In genomic region chr7:142071212-142071578, GRCm38 (mm10) we compare ENCODE assay signal across 9 mouse cellular contexts. TPM values are rescaled to one million over a fixed set of nuclear protein-coding genes. Genes with fewer than 3 reads are reported as not detected.
DNase-seq lines count a peak whose midpoint lies in the region; ATAC-seq and TF ChIP-seq lines count a peak whose summit lies in the region.
"Had no signal": no experiment of that assay in that cellular context is flagged by ENCODE, and none has a peak within 500 bp of the region (broad histone marks: within the 10 kb centered on the region; RNA-seq: fewer than 3 reads in every experiment).

No protein-coding gene starts in this region.

- no peak for TF ChIP-seq CTCF in ES-Bruce4 (IDR thresholded peaks at IDR 0.05; ENCODE audit: low read depth, low read length)

- no peak; the same call in 1 of the 2 replicates for ATAC-seq in heart, embryonic 13.5 days (ENCODE audit: extremely low read depth, insufficient number of reproducible peaks, low FRiP score, low TSS enrichment)
- peak; percentile 40; the same call in 1 of the 2 replicates for ATAC-seq in forebrain, embryonic 16.5 days
- peak; percentile 47 for ATAC-seq in megakaryocyte progenitor cell, adult 5-6 weeks (replicated peaks; ENCODE audit: poor library complexity)

- 0 out of 2 replicates have a peak overlapping the region, but pooled peaks have one; percentile 19 for H3K9ac ChIP-seq in heart, embryonic 13.5 days
- no peak overlapping the region for H3K9ac ChIP-seq in ES-Bruce4 (ENCODE audit: low read depth, poor library complexity, severe bottlenecking)
- 0 out of 2 replicates have a peak overlapping the region, but pooled peaks have one; percentile 18 for H3K9ac ChIP-seq in forebrain, embryonic 16.5 days (replicated peaks; ENCODE audit: low read depth, low read length)

- TF ChIP-seq EP300 in ES-Bruce4 (IDR thresholded peaks at IDR 0.05; ENCODE audit: insufficient read depth, low read depth, low read length): no peak

- 11% methylated on average over 9 of the region's 10 CpGs for WGBS in heart, embryonic 13.5 days
- WGBS in forebrain, embryonic 16.5 days: 4% methylated on average over 8 of the region's 10 CpGs

- DNase-seq in heart, adult 11 months: no peak
- no peak for DNase-seq in adrenal gland, postnatal 4 days (ENCODE audit: low spot score in 2 of 2)
- DNase-seq in adrenal gland, postnatal 36 days: no peak
- DNase-seq in frontal cortex, adult 2 months (ENCODE audit: extremely low spot score in 1 of 2, low spot score in 1 of 2): no peak

- peak overlapping the region; percentile 64 for H3K4me2 ChIP-seq in heart, embryonic 13.5 days
- H3K4me2 ChIP-seq in forebrain, embryonic 16.5 days (ENCODE audit: low read length): peak overlapping the region; percentile 43

- H3K27ac ChIP-seq in heart, embryonic 13.5 days (replicated peaks): no peak overlapping the region
- H3K27ac ChIP-seq in ES-Bruce4 (ENCODE audit: insufficient read depth, low read length): no peak overlapping the region
- no peak overlapping the region for H3K27ac ChIP-seq in forebrain, embryonic 16.5 days (ENCODE audit: low read length)

- peak overlapping the region; percentile 34 for H3K4me3 ChIP-seq in heart, embryonic 13.5 days
- H3K4me3 ChIP-seq in ES-Bruce4 (ENCODE audit: low read depth, low read length): 0 out of 2 replicates have a peak overlapping the region, but pooled peaks have one; percentile 32
- H3K4me3 ChIP-seq in forebrain, embryonic 16.5 days (replicated peaks; ENCODE audit: low read length): 0 out of 2 replicates have a peak overlapping the region, but pooled peaks have one; percentile 1

- no peaks in the 10 kb centered on the region for H3K9me3 ChIP-seq in heart, embryonic 13.5 days
- no peaks in the 10 kb centered on the region for H3K9me3 ChIP-seq in ES-Bruce4 (replicated peaks; ENCODE audit: control insufficient read depth, insufficient read depth, low read length, poor library complexity, severe bottlenecking)
- no peaks in the 10 kb centered on the region for H3K9me3 ChIP-seq in forebrain, embryonic 16.5 days (ENCODE audit: control insufficient read depth, low read length)

- TF ChIP-seq POLR2A in ES-Bruce4 (IDR thresholded peaks at IDR 0.05; ENCODE audit: insufficient read depth, low read length): no peak

- no peaks in the 10 kb centered on the region for H3K36me3 ChIP-seq in heart, embryonic 13.5 days
- no peaks in the 10 kb centered on the region for H3K36me3 ChIP-seq in ES-Bruce4 (ENCODE audit: control insufficient read depth, insufficient read depth, low read length, poor library complexity, severe bottlenecking)
- no peaks in the 10 kb centered on the region for H3K36me3 ChIP-seq in forebrain, embryonic 16.5 days (ENCODE audit: control insufficient read depth, insufficient read depth)

- peaks cover 50% of the 10 kb centered on the region for H3K27me3 ChIP-seq in heart, embryonic 13.5 days (replicated peaks)
- H3K27me3 ChIP-seq in ES-Bruce4 (ENCODE audit: control insufficient read depth, insufficient read depth, low read length, poor library complexity, severe bottlenecking): no peaks in the 10 kb centered on the region
- H3K27me3 ChIP-seq in forebrain, embryonic 16.5 days (replicated peaks; ENCODE audit: control insufficient read depth, insufficient read depth, low read length): no peaks in the 10 kb centered on the region; the same call in 1 of the 2 replicates

- peaks cover 12% of the 10 kb centered on the region for H3K4me1 ChIP-seq in heart, embryonic 13.5 days
- peaks cover 2% of the 10 kb centered on the region for H3K4me1 ChIP-seq in ES-Bruce4 (ENCODE audit: control insufficient read depth, insufficient read depth, low read length)
- H3K4me1 ChIP-seq in forebrain, embryonic 16.5 days (replicated peaks; ENCODE audit: control insufficient read depth, insufficient read depth, low read length): peaks cover 8% of the 10 kb centered on the region

RNA-seq across cellular contexts. Expression of gene Mob2, which starts 10.3 kb away (rescaled TPM):
- polyA plus RNA-seq in heart, embryonic 13.5 days (2015; fragmentation: Nextera tagmentation; extraction: Ambion mirVana): 42.8 and 48.4 TPM in 2 replicates
- 19.0 and 20.7 TPM in 2 replicates for polyA plus RNA-seq in ES-Bruce4 (2011; ENCODE audit: insufficient read depth, insufficient read length, low read depth, missing spikeins)
- 53.2 and 54.2 TPM in 2 replicates for polyA plus RNA-seq in forebrain, embryonic 16.5 days (2015; fragmentation: Nextera tagmentation; extraction: Ambion mirVana)
- total RNA-seq in megakaryocyte progenitor cell, adult 5-6 weeks (2015): 45.3 and 45.9 TPM in 2 replicates
- 45.9 and 47.1 TPM in 2 replicates for total RNA-seq in megakaryocyte progenitor cell, adult 5-6 weeks (2017)
- total RNA-seq in adrenal gland, postnatal 4 days (2021): 10 to 100 TPM; 50.1 to 52.1 TPM
- 10 to 100 TPM; 48.1 to 58.4 TPM for total RNA-seq in adrenal gland, postnatal 36 days (2021)
- polyA plus RNA-seq in frontal cortex, adult 2 months (2012; rRNA removed): 42.2 and 42.9 TPM in 2 replicates

RNA-seq across cellular contexts. Expression of gene Dusp8, which starts 24.4 kb away (rescaled TPM):
- 11.4 and 13.6 TPM in 2 replicates for polyA plus RNA-seq in heart, embryonic 13.5 days (2015; fragmentation: Nextera tagmentation; extraction: Ambion mirVana)
- 2.0 and 2.3 TPM in 2 replicates for polyA plus RNA-seq in ES-Bruce4 (2011; ENCODE audit: insufficient read depth, insufficient read length, low read depth, missing spikeins)
- 84.9 and 98.7 TPM in 2 replicates for polyA plus RNA-seq in forebrain, embryonic 16.5 days (2015; fragmentation: Nextera tagmentation; extraction: Ambion mirVana)
- total RNA-seq in megakaryocyte progenitor cell, adult 5-6 weeks (2015): 0.12 TPM in 1 of 2 replicates, not detected in the other
- total RNA-seq in megakaryocyte progenitor cell, adult 5-6 weeks (2017): not detected in 2 replicates
- 1 to 10 TPM; 9.2 to 9.3 TPM for total RNA-seq in adrenal gland, postnatal 4 days (2021)
- 10 to 100 TPM in 1 of 2 experiments, 1 to 10 TPM in 1; 7.4 to 28.9 TPM for total RNA-seq in adrenal gland, postnatal 36 days (2021)
- polyA plus RNA-seq in frontal cortex, adult 2 months (2012; rRNA removed): 110 and 114 TPM in 2 replicates
- total RNA-seq: neutrophil, adult 5-6 weeks had no signal

RNA-seq across cellular contexts. Expression of gene Gm45618, which starts 49.3 kb away (rescaled TPM):
- not detected in 2 replicates for polyA plus RNA-seq in heart, embryonic 13.5 days (2015; fragmentation: Nextera tagmentation; extraction: Ambion mirVana)
- polyA plus RNA-seq in ES-Bruce4 (2011; ENCODE audit: insufficient read depth, insufficient read length, low read depth, missing spikeins): not detected in 2 replicates
- polyA plus RNA-seq in forebrain, embryonic 16.5 days (2015; fragmentation: Nextera tagmentation; extraction: Ambion mirVana): 0.34 TPM in 1 of 2 replicates, not detected in the other
- not detected in 2 replicates for total RNA-seq in megakaryocyte progenitor cell, adult 5-6 weeks (2015)
- not detected in 2 replicates for total RNA-seq in megakaryocyte progenitor cell, adult 5-6 weeks (2017)
- not detected for total RNA-seq in adrenal gland, postnatal 4 days (2021)
- not detected for total RNA-seq in adrenal gland, postnatal 36 days (2021)
- not detected in 2 replicates for polyA plus RNA-seq in frontal cortex, adult 2 months (2012; rRNA removed)
- total RNA-seq: neutrophil, adult 5-6 weeks had no signal
